Mouse (Mus musculus): ENCODE measurements at regions not wholly inside any gene's neighbourhood (a gene's known extent, or its start where the extent isn't known, plus 50 kb on each side); places are given as distances from the start of the nearest gene placed in this dataset.

GRCm38 (mm10) chr15:67048621-67049020 is 547.9 kb upstream of the Lrrc6 start:
- H3K4me3 ChIP-seq (ENCODE audit: insufficient read depth, low read depth, low read length): no peak overlapping the region
- 70% methylated on average over 4 of the region's 4 CpGs for WGBS
- H3K4me1 ChIP-seq (ENCODE audit: control insufficient read depth, insufficient read depth, low read length): no peaks in the 10 kb centered on the region
- no peak overlapping the region for H3K27ac ChIP-seq (ENCODE audit: insufficient read depth, low read depth, low read length)
- TF ChIP-seq POLR2A (IDR thresholded peaks at IDR 0.05; ENCODE audit: insufficient read depth, low read depth, low read length) (no peak), CTCF (IDR thresholded peaks at IDR 0.05; ENCODE audit: insufficient read depth, low read depth, low read length) (no peak)

- WGBS: 94% methylated on average over 5 of the region's 5 CpGs
- Histone ChIP-seq H3K4me1 (ENCODE audit: control insufficient read depth, insufficient read depth, low read length) (no peaks in the 10 kb centered on the region), H3K4me3 (ENCODE audit: insufficient read depth, low read depth, low read length) (no peak overlapping the region), H3K27ac (ENCODE audit: insufficient read depth, low read depth, low read length) (no peak overlapping the region)
- TF ChIP-seq CTCF (IDR thresholded peaks at IDR 0.05; ENCODE audit: insufficient read depth, low read depth, low read length): no peak
- TF ChIP-seq POLR2A (IDR thresholded peaks at IDR 0.05; ENCODE audit: insufficient read depth, low read depth, low read length): no peak
These were observed 547.4 kb upstream of the Lrrc6 start for GRCm38 (mm10) chr15:67048148-67048547.

- Histone ChIP-seq H3K4me3 (ENCODE audit: insufficient read depth, low read depth, low read length) (no peak overlapping the region), H3K27ac (ENCODE audit: insufficient read depth, low read depth, low read length) (no peak overlapping the region), H3K4me1 (ENCODE audit: control insufficient read depth, insufficient read depth, low read length) (no peaks in the 10 kb centered on the region)
- no peak for TF ChIP-seq POLR2A (IDR thresholded peaks at IDR 0.05; ENCODE audit: insufficient read depth, low read depth, low read length)
- no peak for TF ChIP-seq CTCF (IDR thresholded peaks at IDR 0.05; ENCODE audit: insufficient read depth, low read depth, low read length)
- WGBS: 85% methylated on average over 12 of the region's 12 CpGs
These were observed 545.5 kb upstream of the Lrrc6 start for GRCm38 (mm10) chr15:67045920-67046804.

GRCm38 (mm10) chr15:67045329-67045728 is 544.6 kb upstream of the Lrrc6 start:
- Histone ChIP-seq H3K4me3 (ENCODE audit: insufficient read depth, low read depth, low read length) (no peak overlapping the region), H3K27ac (ENCODE audit: insufficient read depth, low read depth, low read length) (no peak overlapping the region), H3K4me1 (ENCODE audit: control insufficient read depth, insufficient read depth, low read length) (no peaks in the 10 kb centered on the region)
- TF ChIP-seq POLR2A (IDR thresholded peaks at IDR 0.05; ENCODE audit: insufficient read depth, low read depth, low read length) (no peak), CTCF (IDR thresholded peaks at IDR 0.05; ENCODE audit: insufficient read depth, low read depth, low read length) (no peak)
- 69% methylated on average over 3 of the region's 3 CpGs for WGBS

GRCm38 (mm10) chr15:67044806-67045205 is 544.1 kb upstream of the Lrrc6 start:
- TF ChIP-seq POLR2A (IDR thresholded peaks at IDR 0.05; ENCODE audit: insufficient read depth, low read depth, low read length) (no peak), CTCF (IDR thresholded peaks at IDR 0.05; ENCODE audit: insufficient read depth, low read depth, low read length) (no peak)
- 92% methylated on average over 4 of the region's 4 CpGs for WGBS

GRCm38 (mm10) chr15:67042131-67042530 is 541.4 kb upstream of the Lrrc6 start:
- 93% methylated on average over 2 of the region's 2 CpGs for WGBS
- H3K4me1 ChIP-seq (ENCODE audit: control insufficient read depth, insufficient read depth, low read length): peaks cover 11% of the 10 kb centered on the region
- TF ChIP-seq POLR2A (IDR thresholded peaks at IDR 0.05; ENCODE audit: insufficient read depth, low read depth, low read length) (no peak), CTCF (IDR thresholded peaks at IDR 0.05; ENCODE audit: insufficient read depth, low read depth, low read length) (no peak)
- no peak overlapping the region for H3K4me3 ChIP-seq (ENCODE audit: insufficient read depth, low read depth, low read length)
- H3K27ac ChIP-seq (ENCODE audit: insufficient read depth, low read depth, low read length): no peak overlapping the region

More at GRCm38 (mm10) chr15:67044806-67045205, 544.1 kb upstream of the Lrrc6 start:
- H3K4me3 ChIP-seq (ENCODE audit: insufficient read depth, low read depth, low read length): no peak overlapping the region
- H3K27ac ChIP-seq (ENCODE audit: insufficient read depth, low read depth, low read length): no peak overlapping the region
- H3K4me1 ChIP-seq (ENCODE audit: control insufficient read depth, insufficient read depth, low read length): 0 out of 2 replicates have a peak, but pooled peaks cover 2% of the 10 kb centered on the region

- Histone ChIP-seq H3K4me3 (ENCODE audit: insufficient read depth, low read depth, low read length) (no peak overlapping the region), H3K27ac (ENCODE audit: insufficient read depth, low read depth, low read length) (no peak overlapping the region), H3K4me1 (ENCODE audit: control insufficient read depth, insufficient read depth, low read length) (peaks cover 11% of the 10 kb centered on the region)
- TF ChIP-seq POLR2A (IDR thresholded peaks at IDR 0.05; ENCODE audit: insufficient read depth, low read depth, low read length) (no peak), CTCF (IDR thresholded peaks at IDR 0.05; ENCODE audit: insufficient read depth, low read depth, low read length) (no peak)
- WGBS: 76% methylated on average over 12 of the region's 12 CpGs
These were observed 539.5 kb upstream of the Lrrc6 start for GRCm38 (mm10) chr15:67040229-67040628.

- Histone ChIP-seq H3K27ac (ENCODE audit: insufficient read depth, low read depth, low read length) (no peak overlapping the region), H3K4me3 (ENCODE audit: insufficient read depth, low read depth, low read length) (peak overlapping the region; percentile 48), H3K4me1 (ENCODE audit: control insufficient read depth, insufficient read depth, low read length) (peaks cover 11% of the 10 kb centered on the region)
- 8% methylated on average over 16 of the region's 16 CpGs for WGBS
- TF ChIP-seq POLR2A (IDR thresholded peaks at IDR 0.05; ENCODE audit: insufficient read depth, low read depth, low read length) (no peak), CTCF (IDR thresholded peaks at IDR 0.05; ENCODE audit: insufficient read depth, low read depth, low read length) (no peak)
These were observed 538.8 kb upstream of the Lrrc6 start for GRCm38 (mm10) chr15:67039421-67039907.

- Histone ChIP-seq H3K4me1 (ENCODE audit: control insufficient read depth, insufficient read depth, low read length) (peaks cover 11% of the 10 kb centered on the region), H3K4me3 (ENCODE audit: insufficient read depth, low read depth, low read length) (no peak overlapping the region), H3K27ac (ENCODE audit: insufficient read depth, low read depth, low read length) (no peak overlapping the region)
- TF ChIP-seq POLR2A (IDR thresholded peaks at IDR 0.05; ENCODE audit: insufficient read depth, low read depth, low read length) (no peak), CTCF (IDR thresholded peaks at IDR 0.05; ENCODE audit: insufficient read depth, low read depth, low read length) (no peak)
- 92% methylated on average over 4 of the region's 4 CpGs for WGBS
These were observed 536.9 kb upstream of the Lrrc6 start for GRCm38 (mm10) chr15:67037647-67038046.

Measured in olfactory bulb, adult 2 months (tissue).